Mouse (Mus musculus) frontal cortex, adult (tissue): Measurements from ENCODE around the gene Asb16.

Source experiments
- ATAC-seq: cut with Nextera tagmentation; 2 replicates; pipeline ENCODE4 v1.9.2; 2017; ENCODE audit warnings: mild to moderate bottlenecking, moderate library complexity, mixed read lengths; ENCODE audit not compliant: low TSS enrichment

Gene Asb16

GRCm38 (mm10) chr11:102268520-102269244, at the start of gene Asb16:
Gene Asb16 (plus strand): TSS chr11:102268743.
- no peak for ATAC-seq

- peak; percentile 71 for ATAC-seq
Measured at GRCm38 (mm10) chr11:102218783-102219182, 49.8 kb upstream of the Asb16 start.

GRCm38 (mm10) chr11:102219247-102219993, 49.1 kb upstream of the Asb16 start:
- ATAC-seq = peak; percentile 14; the same call in 1 of the 2 replicates

- no peak for ATAC-seq
Measured at GRCm38 (mm10) chr11:102219994-102220346, 48.6 kb upstream of the Asb16 start.

- no peak for ATAC-seq
Measured at GRCm38 (mm10) chr11:102220451-102220850, 48.1 kb upstream of the Asb16 start.

GRCm38 (mm10) chr11:102221243-102221953, 47.1 kb upstream of the Asb16 start:
- no peak for ATAC-seq

- ATAC-seq = no peak
Measured at GRCm38 (mm10) chr11:102221954-102222351, 46.6 kb upstream of the Asb16 start.

- no peak for ATAC-seq
Measured at GRCm38 (mm10) chr11:102223166-102223565, 45.4 kb upstream of the Asb16 start.

GRCm38 (mm10) chr11:102224686-102225085, 43.9 kb upstream of the Asb16 start:
- no peak for ATAC-seq

GRCm38 (mm10) chr11:102225221-102225620, 43.3 kb upstream of the Asb16 start:
- no peak for ATAC-seq

GRCm38 (mm10) chr11:102226067-102226978, 42.2 kb upstream of the Asb16 start:
- no peak for ATAC-seq

GRCm38 (mm10) chr11:102227270-102228190, 41.0 kb upstream of the Asb16 start:
- peak; percentile 11; the same call in 1 of the 2 replicates for ATAC-seq

- no peak for ATAC-seq
Measured at GRCm38 (mm10) chr11:102228191-102228545, 40.4 kb upstream of the Asb16 start.

GRCm38 (mm10) chr11:102228646-102229268, 39.8 kb upstream of the Asb16 start:
- ATAC-seq = no peak

GRCm38 (mm10) chr11:102229331-102229953, 39.1 kb upstream of the Asb16 start:
- no peak for ATAC-seq

- peak; percentile 76 for ATAC-seq
Measured at GRCm38 (mm10) chr11:102230006-102230741, 38.4 kb upstream of the Asb16 start, which contains the start of gene Hdac5. Gene Hdac5 (minus strand): TSS chr11:102230166.

GRCm38 (mm10) chr11:102236022-102236421, 32.5 kb upstream of the Asb16 start:
- no peak for ATAC-seq

GRCm38 (mm10) chr11:102240636-102241035, 27.9 kb upstream of the Asb16 start:
- ATAC-seq = no peak

- no peak for ATAC-seq
Measured at GRCm38 (mm10) chr11:102241246-102241645, 27.3 kb upstream of the Asb16 start.
